Mouse (Mus musculus): ENCODE results near the gene Map2k1.
"Not testable (repeated sequence)": the region's sequence is repeated elsewhere in the genome, so short reads cannot be mapped to it uniquely, and the experiment has no call there.

Gene Map2k1

GRCm38 (mm10) chr9:64138896-64139295 is 114.5 kb downstream of the Map2k1 start:
- H3K4me3 ChIP-seq (replicated peaks; ENCODE audit: low read length); H3K4me1 ChIP-seq (replicated peaks; ENCODE audit: low read depth, low read length); H3K27me3 ChIP-seq (ENCODE audit: insufficient read depth, low read length); H3K9me3 ChIP-seq (ENCODE audit: low read length): not testable (repeated sequence)
- peak; percentile 75 for TF ChIP-seq CTCF (conservative IDR thresholded peaks at IDR 0.05; ENCODE audit: low read length)
- H3K36me3 ChIP-seq (ENCODE audit: insufficient read depth, low read length): peaks cover 83% of the 10 kb centered on the region

Measured in E14TG2a.4 (cell line).